Mouse (Mus musculus): ENCODE data around the gene Sp4. TPM values are rescaled to one million over a fixed set of nuclear protein-coding genes. Genes with fewer than 3 reads are reported as not detected.

Gene Sp4
- total RNA-seq, 2 experiments from 2014 or later = 8.3 to 8.8 TPM

DNA sequence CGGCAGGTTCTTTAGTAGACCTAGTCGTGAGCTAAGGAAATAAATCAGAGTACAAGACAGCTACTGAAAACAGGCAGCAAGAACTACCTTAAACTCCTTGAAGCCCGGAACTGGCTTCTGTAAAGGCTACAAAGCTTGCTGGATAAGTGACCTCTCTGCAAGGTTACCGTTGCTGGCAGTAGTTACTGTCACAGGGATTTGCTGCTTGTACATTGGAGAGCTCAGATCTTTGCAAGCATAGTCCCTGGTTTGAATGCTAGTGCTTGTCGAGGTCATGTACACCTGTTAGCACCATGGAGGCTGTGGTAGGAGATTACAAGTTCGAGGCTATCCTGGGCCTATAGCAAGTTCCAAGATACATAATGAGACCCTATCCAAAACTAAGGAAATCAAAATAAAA is 16.1 kb downstream of the Sp4 start:
- intact Hi-C loops (cut with DNase I; ENCODE audit: low total_unique reads) = no loop called here
- no peak for DNase-seq

DNA sequence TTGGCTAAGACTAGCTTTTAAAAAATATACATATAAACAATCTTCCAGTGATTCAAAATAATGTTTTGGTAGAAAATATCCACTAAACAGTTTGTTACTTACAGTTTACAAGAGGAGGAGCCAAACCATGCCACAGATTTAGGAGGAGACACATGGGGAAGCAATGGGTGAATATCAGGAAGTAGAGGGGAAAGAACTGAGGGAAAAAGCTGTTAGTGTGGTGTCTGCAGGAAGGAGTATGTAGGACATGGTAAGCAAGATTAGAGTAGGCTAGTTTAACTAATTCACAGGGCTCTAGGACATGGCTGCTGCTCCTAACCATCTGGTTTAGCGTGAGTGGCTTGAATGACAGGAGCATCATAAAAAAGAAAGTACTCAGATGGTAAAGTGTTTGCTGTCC is 19.3 kb downstream of the Sp4 start:
- no peak for DNase-seq
- intact Hi-C loops (cut with DNase I; ENCODE audit: low total_unique reads) = no loop called here

DNA sequence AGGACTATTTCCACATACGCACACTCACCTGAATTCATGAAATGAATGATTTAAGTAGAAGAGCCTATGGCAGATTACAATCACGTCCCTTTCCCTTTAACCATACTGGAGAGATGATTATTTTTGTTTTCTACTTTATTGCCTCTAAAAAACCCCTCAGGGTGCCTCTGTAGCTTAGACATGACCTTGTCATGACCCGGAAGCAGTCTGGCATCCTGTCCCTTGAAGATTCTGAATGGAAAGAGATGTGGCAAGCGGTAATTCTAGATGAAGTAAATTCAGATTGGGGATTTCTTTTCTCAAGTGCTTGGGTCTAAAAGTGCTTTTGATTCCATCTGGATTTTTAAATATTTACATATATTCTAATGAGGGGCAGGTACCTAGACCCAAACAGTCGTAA is 24.9 kb downstream of the Sp4 start:
- intact Hi-C loops (cut with DNase I; ENCODE audit: low total_unique reads) = no loop called here
- DNase-seq = no peak

DNA sequence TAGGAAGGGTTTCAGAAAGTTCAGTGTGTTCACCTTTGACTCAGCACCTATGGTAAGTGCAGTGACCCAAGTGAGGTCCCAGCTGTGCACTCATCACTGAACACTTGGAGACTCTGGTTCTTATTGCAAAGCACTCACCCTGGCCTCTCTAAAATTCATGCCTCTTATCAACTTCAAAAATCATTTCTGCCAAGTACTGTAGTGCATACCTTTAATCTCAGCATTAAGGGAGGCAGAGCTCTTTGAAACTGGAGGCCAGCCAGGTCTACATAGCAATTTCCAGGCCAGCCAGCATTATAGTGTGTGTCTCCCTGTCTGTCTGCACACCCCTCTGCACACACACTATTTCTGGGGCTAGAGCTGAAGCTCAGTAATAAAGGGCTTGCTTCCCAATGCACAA is 36.3 kb downstream of the Sp4 start:
- DNase-seq = no peak
- intact Hi-C loops (cut with DNase I; ENCODE audit: low total_unique reads) = no loop called here

DNA sequence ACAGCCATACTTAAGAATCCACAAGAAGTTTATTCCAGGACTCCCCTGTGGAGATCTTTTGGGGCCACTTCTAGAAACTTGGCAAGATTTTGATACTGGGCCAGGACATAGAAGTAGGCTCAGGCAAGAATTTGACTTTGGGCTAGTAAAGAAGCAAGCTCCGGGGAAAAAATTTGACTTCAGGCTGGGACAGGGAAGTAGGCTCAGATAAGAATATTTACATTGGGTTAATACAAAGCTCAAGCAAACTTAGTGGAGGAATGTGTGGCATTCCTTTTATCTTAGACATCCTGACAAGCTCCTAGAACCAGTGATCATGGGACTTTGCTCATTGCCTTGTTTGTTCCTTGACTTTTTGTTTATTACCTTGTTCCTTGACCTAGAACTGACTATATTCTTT is 37.4 kb downstream of the Sp4 start:
- intact Hi-C loops (cut with DNase I; ENCODE audit: low total_unique reads) = no loop called here
- DNase-seq = no peak

DNA sequence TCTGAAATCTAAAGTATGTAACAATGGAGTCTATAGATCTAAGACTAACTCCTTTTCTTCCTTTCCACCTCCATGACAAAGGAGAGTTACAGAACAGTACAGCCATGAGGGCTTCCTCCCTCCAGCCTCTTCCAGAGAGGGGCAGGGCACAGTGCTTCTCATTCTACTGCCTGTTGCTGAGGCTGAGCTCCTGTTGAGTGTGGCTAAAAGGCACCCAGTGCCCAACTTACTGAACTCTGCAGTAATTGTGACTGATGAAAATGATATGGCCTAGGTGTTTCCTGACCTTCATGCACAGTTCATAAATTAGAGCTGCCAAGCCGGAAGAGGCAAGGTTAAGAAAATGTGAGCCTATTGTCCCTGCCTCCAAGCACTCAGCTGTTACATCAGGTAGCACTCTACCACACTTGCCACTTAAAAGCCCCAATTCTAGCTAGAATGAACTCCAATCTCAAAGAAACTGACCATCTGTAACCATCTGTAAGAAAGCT is 45.9 kb downstream of the Sp4 start:
- intact Hi-C loops (cut with DNase I; ENCODE audit: low total_unique reads) = no loop called here
- DNase-seq = no peak

DNA sequence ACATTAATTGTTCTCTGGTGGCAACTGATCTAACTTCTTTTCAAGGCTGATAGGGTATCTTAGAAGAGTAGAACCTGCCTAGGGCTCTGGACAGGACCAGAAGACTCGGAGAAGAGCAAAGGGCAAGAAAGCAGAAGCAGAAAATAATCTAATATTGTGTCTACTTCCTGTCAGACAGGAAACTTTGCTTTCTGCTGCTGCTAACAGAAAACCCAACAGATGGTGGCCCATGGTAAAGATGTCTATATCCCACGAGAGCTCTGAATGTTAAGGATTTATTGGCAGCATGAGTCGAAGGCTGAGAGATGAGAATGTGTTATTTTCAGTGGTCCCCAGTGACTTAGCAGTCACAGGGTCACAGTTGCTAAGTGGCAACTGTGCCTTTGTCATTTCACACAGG is 80.1 kb downstream of the Sp4 start:
- DNase-seq = no peak
- intact Hi-C loops (cut with DNase I; ENCODE audit: low total_unique reads) = no loop called here

DNA sequence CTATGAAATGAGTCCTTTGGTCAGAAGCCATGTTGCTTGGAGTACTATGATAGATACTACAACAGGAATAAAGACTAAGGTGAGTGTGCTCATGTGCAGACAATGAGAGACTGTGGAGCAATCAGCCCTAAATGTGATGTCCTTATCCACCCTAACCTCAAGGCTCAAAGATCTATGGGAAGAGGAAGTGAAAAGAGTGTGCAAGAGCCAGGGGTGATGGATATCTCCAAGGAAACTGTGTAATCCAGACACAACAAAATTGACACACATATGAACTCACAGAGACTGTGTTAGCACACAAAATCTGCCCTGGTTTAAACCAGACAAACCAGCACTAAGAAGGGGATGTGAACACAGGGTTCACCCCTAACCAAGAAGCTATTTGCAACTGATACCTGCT is 81.2 kb downstream of the Sp4 start:
- intact Hi-C loops (cut with DNase I; ENCODE audit: low total_unique reads) = no loop called here
- DNase-seq = no peak

DNA sequence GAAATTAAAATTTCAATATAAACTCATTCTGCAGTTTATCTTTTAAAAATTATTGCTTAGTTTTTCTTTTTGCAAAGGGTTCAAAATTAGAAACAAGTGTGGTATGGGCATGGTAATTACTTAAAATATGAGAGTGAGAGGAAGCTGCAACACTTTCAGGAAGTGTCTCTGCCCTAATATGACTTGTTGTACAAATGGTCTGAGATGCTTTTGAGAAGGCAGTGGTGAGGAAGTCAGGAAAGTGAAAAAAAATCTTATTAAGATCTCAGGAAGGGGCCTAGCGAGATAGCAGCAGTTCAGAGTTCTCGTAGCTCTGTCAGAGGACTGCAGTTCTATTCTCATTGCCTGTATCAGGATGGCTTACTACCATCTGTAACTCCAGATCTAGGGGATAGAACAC is 89.1 kb downstream of the Sp4 start:
- DNase-seq = no peak
- intact Hi-C loops (cut with DNase I; ENCODE audit: low total_unique reads) = no loop called here

DNA sequence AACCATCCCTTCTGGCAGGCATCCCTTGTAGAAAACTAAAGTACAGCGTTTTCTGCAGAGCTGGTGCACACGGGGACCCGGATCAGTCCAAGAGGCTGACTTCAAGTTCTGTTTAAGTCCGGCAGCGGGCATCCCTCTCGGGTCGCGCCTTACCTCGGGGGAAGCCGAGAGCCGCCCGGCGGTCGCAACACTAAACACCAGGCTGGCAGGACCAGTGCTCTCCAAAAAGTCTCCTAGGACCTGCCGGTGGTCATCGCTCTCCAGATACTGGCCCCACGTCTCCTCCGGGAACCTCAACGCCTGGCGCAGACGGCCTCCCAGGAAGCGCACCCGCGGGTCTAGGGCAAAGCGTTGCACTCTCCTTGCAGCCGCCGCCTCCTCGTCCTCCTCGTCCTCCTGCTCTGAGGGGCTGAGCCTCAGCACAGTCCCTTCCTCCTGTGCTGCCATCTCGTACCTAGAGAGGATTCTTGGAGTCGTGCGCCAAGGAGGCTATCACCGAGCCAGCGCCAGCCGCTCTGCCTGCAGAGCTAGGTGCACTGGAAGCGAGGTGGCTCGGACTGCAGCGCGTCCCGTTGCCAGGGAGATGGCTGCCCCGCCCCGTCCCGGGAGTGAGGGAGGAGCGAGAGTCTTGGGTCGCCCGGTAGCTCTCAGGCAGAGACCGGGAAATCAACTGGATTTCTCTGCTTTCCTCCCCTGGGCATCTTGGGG is 102.7 kb downstream of the Sp4 start, which contains the start of gene Dnah11:
Gene Dnah11 (minus strand): TSS at position 658 of the 708 bp plus-strand sequence.
- intact Hi-C loops (cut with DNase I; ENCODE audit: low total_unique reads) = no loop called here

DNA sequence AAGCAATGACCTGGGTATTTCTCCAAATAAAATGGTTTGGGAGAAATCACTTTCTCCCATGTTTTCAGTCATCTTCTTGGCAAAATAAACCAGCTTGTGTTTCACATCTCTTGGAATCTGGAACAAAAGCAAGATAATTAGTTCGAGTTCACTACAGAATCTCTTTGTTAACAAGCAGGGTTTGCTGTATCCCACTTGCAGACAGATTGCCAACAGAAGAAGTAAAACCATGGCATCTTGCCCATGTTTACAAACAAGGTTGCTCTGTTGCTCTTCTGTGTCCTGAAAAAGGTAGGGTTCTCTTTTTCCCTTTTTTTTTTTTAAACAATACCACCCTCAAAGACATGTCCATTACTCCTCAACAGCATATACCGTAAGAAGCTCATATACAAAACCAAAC is 104.7 kb downstream of the Sp4 start:
- no peak for DNase-seq
- intact Hi-C loops (cut with DNase I; ENCODE audit: low total_unique reads) = no loop called here

More for the DNA sequence above, 102.7 kb downstream of the Sp4 start, which contains the start of gene Dnah11:
- DNase-seq = peak; percentile 60

DNA sequence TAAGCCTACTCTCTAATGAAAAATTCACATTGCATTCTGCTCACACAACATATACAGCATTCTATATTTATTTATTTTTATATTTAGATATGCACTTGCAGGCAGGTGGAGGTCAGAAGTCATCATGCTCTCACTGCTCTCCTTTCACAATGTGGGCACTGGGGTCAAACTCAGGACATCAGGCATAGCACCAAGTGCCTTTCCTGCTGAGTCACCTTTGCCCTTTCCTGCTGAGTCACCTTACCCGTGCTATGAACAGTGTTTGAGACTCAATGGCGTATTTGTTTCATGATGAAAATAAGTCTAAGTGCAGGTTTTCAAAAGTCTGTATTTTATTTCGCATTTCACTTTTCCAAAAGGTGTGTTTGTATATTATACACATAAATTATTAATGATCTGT is 111.7 kb downstream of the Sp4 start:
- no peak for DNase-seq
- intact Hi-C loops (cut with DNase I; ENCODE audit: low total_unique reads) = no loop called here

DNA sequence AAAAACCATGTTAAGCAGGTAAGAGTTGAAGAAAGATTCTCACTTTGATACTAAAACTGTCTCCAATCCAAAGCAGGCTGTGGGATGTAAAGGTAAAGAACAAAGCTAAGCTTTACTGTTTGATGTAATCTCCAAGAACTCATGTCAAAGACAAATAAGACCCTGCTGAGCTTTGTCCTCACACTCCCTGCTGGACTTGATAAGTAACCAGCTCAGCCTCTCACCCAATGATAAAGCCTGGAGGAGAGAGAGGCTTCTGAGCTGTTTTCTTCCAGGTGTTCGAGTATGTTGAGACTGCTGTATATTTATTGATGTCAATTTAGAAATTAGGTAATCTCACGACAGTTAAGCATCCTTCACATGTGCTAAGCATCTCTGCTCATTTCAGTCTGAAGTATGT is 113.6 kb downstream of the Sp4 start:
- intact Hi-C loops (cut with DNase I; ENCODE audit: low total_unique reads) = no loop called here
- DNase-seq = no peak

DNA sequence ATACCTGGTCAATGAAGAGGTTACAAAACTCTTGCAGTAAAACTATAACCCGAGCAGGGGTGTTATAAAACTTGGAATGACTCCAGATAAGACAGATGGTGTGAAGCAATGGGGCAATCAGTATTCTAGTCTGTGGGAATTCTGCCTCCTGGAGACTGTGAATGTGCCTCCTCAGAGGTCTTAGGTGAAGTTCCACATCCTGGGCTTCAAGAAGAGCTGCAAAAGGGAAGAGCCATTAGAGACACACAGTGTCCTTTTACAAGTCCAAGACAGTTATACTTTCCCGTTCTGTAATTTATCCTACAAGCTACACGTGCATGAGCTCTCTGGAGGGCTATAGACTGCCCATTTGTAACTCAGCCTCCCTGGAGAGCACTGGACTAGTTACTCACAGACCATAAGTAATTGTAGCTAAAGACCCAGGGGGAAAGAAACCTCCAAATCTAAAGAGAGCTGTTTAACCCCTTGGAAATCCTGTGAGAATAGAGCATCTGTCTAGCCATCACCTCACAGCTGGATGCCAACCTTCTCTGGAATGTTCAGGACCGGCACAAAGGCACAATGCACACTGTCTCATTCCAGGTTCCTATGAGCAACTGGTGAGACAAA is 114.3 kb downstream of the Sp4 start:
- no peak for DNase-seq
- intact Hi-C loops (cut with DNase I; ENCODE audit: low total_unique reads) = no loop called here

DNA sequence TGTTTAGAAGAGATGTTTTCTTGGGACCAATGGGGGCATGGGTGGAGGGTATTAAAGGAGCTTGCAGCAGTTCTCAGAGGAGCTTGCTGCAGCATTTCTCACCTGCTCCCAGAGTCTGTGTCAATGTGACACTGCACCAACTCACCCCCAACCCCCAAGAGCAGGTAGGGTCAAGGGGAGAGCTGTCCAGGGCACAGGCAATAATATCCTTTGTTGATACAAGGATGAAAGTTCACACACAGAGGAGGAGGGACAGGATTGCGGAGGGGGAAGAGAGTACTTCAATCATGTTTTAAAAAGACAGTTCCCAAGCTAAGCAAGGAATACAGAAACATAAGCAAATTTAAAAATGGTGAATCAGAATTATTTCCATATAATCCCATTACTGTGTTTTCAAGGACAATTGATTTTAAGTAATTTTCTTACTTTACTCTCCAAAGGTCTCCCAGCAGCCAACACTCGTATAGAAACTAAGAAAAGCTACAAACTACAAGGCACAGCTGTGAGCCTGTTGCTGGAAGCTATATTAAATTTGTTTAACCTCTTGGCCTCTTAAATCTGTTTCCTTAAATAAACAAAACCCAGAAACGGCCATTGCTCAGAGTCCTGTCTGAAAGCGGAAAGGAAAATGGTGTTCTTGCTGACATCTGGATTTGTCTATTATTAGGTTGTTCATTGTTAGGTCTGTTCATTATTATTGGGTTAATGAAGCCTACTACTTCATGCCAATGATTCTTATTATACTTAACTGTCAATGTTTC is 114.9 kb downstream of the Sp4 start:
- DNase-seq = no peak
- intact Hi-C loops (cut with DNase I; ENCODE audit: low total_unique reads) = no loop called here

Other genes with a start within 250 kb of the Sp4 start
- gene Dnah11, start 102.4 kb downstream of the Sp4 start, total RNA-seq (2021) = under 1 TPM in 1 of 2 experiments, not detected in 1; 0.02 TPM